In the genomic region with DNA sequence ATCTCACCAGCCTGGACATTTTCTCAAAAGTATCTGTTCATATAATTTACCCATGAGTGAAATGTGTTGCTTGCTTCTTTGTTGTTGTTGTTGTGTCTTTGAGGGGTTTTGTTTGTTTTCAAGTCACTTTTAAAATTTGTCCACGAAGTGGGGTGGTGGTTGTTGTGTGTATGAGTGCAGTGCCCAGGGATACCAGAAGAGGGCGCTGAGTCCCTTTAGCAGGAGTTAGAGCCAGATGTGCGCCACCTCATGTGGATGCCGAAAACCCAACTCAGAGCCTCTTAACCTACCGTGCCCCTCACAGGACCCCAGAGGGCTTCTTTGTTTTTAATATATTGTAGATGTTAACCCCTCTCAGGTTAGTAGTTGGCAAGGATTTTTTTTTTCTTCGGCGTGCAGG, we compare ENCODE assay signal across 13 mouse cellular contexts. TPM values are rescaled to one million over a fixed set of nuclear protein-coding genes. Genes with fewer than 3 reads are reported as not detected.
DNase-seq lines count a peak whose midpoint lies in the region; ATAC-seq and TF ChIP-seq lines count a peak whose summit lies in the region.
"Had no signal": no experiment of that assay in that cellular context is flagged by ENCODE, and none has a peak within 500 bp of the region (broad histone marks: within the 10 kb centered on the region; RNA-seq: fewer than 3 reads in every experiment).

No protein-coding gene starts in this region.

- no peak for ATAC-seq in forebrain, postnatal 0 days
- ATAC-seq in forebrain, embryonic 12.5 days (ENCODE audit: low FRiP score), result no peak
- ATAC-seq in lung, postnatal 0 days, result no peak
- ATAC-seq: forebrain, embryonic 13.5 days had no signal

- H3K9ac ChIP-seq in forebrain, postnatal 0 days, result no peak overlapping the region
- no peak overlapping the region for H3K9ac ChIP-seq in forebrain, embryonic 12.5 days
- H3K9ac ChIP-seq in lung, postnatal 0 days (replicated peaks; ENCODE audit: low read depth), result no peak overlapping the region
- H3K9ac ChIP-seq: forebrain, embryonic 13.5 days; neural tube, embryonic 12.5 days had no signal

- H3K27ac ChIP-seq in forebrain, postnatal 0 days (ENCODE audit: low read depth, low read length), result no peak overlapping the region
- no peak overlapping the region for H3K27ac ChIP-seq in forebrain, embryonic 12.5 days
- H3K27ac ChIP-seq in lung, postnatal 0 days (ENCODE audit: low read length), result no peak overlapping the region
- H3K27ac ChIP-seq: forebrain, embryonic 13.5 days; neural tube, embryonic 12.5 days had no signal

- DNase-seq in forebrain, postnatal 0 days, result no peak
- DNase-seq in lung, postnatal 0 days (ENCODE audit: low spot score), result no peak
- DNase-seq in lung, postnatal 36 days, result no peak
- DNase-seq in ZHBTc4 (ENCODE audit: low read depth, low spot score) (peak; percentile 80), MN1 (ENCODE audit: low spot score) (no peak)
- peak; percentile 49 for DNase-seq in thymus, postnatal 0 days (ENCODE audit: low spot score)
- DNase-seq in cerebellum, adult 11 months, result no peak
- DNase-seq: heart, postnatal 14 days; kidney, adult 18-20 months had no signal

- H3K4me3 ChIP-seq in forebrain, postnatal 0 days (ENCODE audit: low read depth, low read length), result no peak overlapping the region
- no peak overlapping the region for H3K4me3 ChIP-seq in forebrain, embryonic 12.5 days (replicated peaks)
- no peak overlapping the region for H3K4me3 ChIP-seq in lung, postnatal 0 days (ENCODE audit: low read depth, low read length)
- H3K4me3 ChIP-seq: forebrain, embryonic 13.5 days; megakaryocyte, embryonic 14.5 days; neural tube, embryonic 12.5 days had no signal

- TF ChIP-seq EP300 in lung, postnatal 0 days (IDR thresholded peaks at IDR 0.05), result no peak

- H3K27me3 ChIP-seq in forebrain, postnatal 0 days (ENCODE audit: insufficient read depth, low read length), result no peaks in the 10 kb centered on the region
- H3K27me3 ChIP-seq in forebrain, embryonic 12.5 days, result no peaks in the 10 kb centered on the region
- no peaks in the 10 kb centered on the region for H3K27me3 ChIP-seq in lung, postnatal 0 days (replicated peaks; ENCODE audit: insufficient read depth, low read length)
- H3K27me3 ChIP-seq: forebrain, embryonic 13.5 days; neural tube, embryonic 12.5 days had no signal

- 86% methylated on average over 7 of the region's 7 CpGs for WGBS in forebrain, postnatal 0 days
- WGBS in forebrain, embryonic 12.5 days, result 91% methylated on average over 7 of the region's 7 CpGs
- 80% methylated on average over 7 of the region's 7 CpGs for WGBS in lung, postnatal 0 days

- no peak overlapping the region for H3K4me2 ChIP-seq in forebrain, postnatal 0 days (ENCODE audit: low read depth)
- no peak overlapping the region for H3K4me2 ChIP-seq in forebrain, embryonic 12.5 days
- H3K4me2 ChIP-seq in lung, postnatal 0 days (replicated peaks; ENCODE audit: low read depth, low read length), result no peak overlapping the region
- H3K4me2 ChIP-seq: forebrain, embryonic 13.5 days; neural tube, embryonic 12.5 days had no signal

- no peaks in the 10 kb centered on the region for H3K9me3 ChIP-seq in forebrain, postnatal 0 days (ENCODE audit: low read length)
- H3K9me3 ChIP-seq in forebrain, embryonic 12.5 days, result no peaks in the 10 kb centered on the region
- H3K9me3 ChIP-seq in lung, postnatal 0 days (ENCODE audit: low read length), result no peaks in the 10 kb centered on the region
- H3K9me3 ChIP-seq: forebrain, embryonic 13.5 days; neural tube, embryonic 12.5 days had no signal

- TF ChIP-seq CTCF in forebrain, postnatal 0 days (IDR thresholded peaks at IDR 0.05; ENCODE audit: low read depth), result peak; percentile 20; the same call in 1 of the 2 replicates
- peak; percentile 42 for TF ChIP-seq CTCF in lung, postnatal 0 days (IDR thresholded peaks at IDR 0.05)

- H3K36me3 ChIP-seq in forebrain, postnatal 0 days (ENCODE audit: insufficient read depth), result no peaks in the 10 kb centered on the region
- 0 out of 2 replicates have a peak, but pooled peaks cover 5% of the 10 kb centered on the region for H3K36me3 ChIP-seq in forebrain, embryonic 12.5 days (replicated peaks)
- no peaks in the 10 kb centered on the region for H3K36me3 ChIP-seq in lung, postnatal 0 days (ENCODE audit: insufficient read depth, low read length)
- H3K36me3 ChIP-seq: neural tube, embryonic 12.5 days had no signal

- H3K4me1 ChIP-seq in forebrain, postnatal 0 days (ENCODE audit: insufficient read depth), result no peaks in the 10 kb centered on the region
- peaks cover 8% of the 10 kb centered on the region; the same call in 1 of the 2 replicates for H3K4me1 ChIP-seq in forebrain, embryonic 12.5 days
- H3K4me1 ChIP-seq in lung, postnatal 0 days (ENCODE audit: insufficient read depth, low read depth, low read length), result no peaks in the 10 kb centered on the region
- H3K4me1 ChIP-seq: neural tube, embryonic 12.5 days had no signal

RNA-seq across cellular contexts. Expression of a gene that starts 59.7 kb away (rescaled TPM):
- 14.0 and 21.0 TPM in 2 replicates for total RNA-seq in forebrain, postnatal 0 days (2014; rRNA removed)
- 30.3 and 33.0 TPM in 2 replicates for polyA plus RNA-seq in forebrain, postnatal 0 days (2015; fragmentation: Nextera tagmentation; extraction: Ambion mirVana)
- polyA plus RNA-seq in forebrain, embryonic 12.5 days (2016; fragmentation: Nextera tagmentation; extraction: Ambion mirVana), result 46.6 and 55.3 TPM in 2 replicates
- polyA plus RNA-seq in lung, postnatal 0 days (2015; fragmentation: Nextera tagmentation; extraction: Ambion mirVana), result 119 TPM in 2 replicates
- 89.3 and 94.8 TPM in 2 replicates for polyA plus RNA-seq in thymus, postnatal 0 days (2015; fragmentation: Nextera tagmentation; extraction: Ambion mirVana)

Comparison
In these comparisons a context has a peak if more than half of its experiments do, and no peak if none do; other contexts are left out.
1. DNase-seq: peak in ZHBTc4 (single experiment) and thymus, postnatal 0 days (single experiment); none in forebrain, postnatal 0 days (single experiment), lung, postnatal 0 days (single experiment), lung, postnatal 36 days (single experiment), MN1 (single experiment) and cerebellum, adult 11 months (single experiment).